Mouse (Mus musculus) liver, postnatal 0 days (tissue): ENCODE data around the gene B4galt1. TPM values are rescaled to one million over a fixed set of nuclear protein-coding genes. Genes with fewer than 3 reads are reported as not detected.

ENCODE experiments used
- ATAC-seq: fragments of 200-750 bp; cut with Nextera tagmentation; 2 replicates; pipeline ENCODE4 v1.8.0; 2017; ENCODE audit warnings: mild to moderate bottlenecking, moderate library complexity
- DNase-seq: peaks from one replicate; pipeline ENCODE4 v3.0.0-alpha.2; 2016
- H3K27ac ChIP-seq: fragments of 300-500 bp; sonication (generic); 2 replicates; pipeline ENCODE4 v1.5.1; 2014; ENCODE audit warnings: antibody characterized with exemption, moderate library complexity, mild to moderate bottlenecking, low read depth
- H3K27me3 ChIP-seq: fragments of 300-500 bp; sonication (generic); 2 replicates; pipeline ENCODE4 v1.6.1; 2014; ENCODE audit warnings: low read length, control low read depth, mixed read lengths; ENCODE audit not compliant: insufficient read depth
- H3K36me3 ChIP-seq: fragments of 300-500 bp; sonication (generic); replicated peaks from 2 replicates; pipeline ENCODE4 v1.6.1; 2014; ENCODE audit warnings: mild to moderate bottlenecking, control low read depth, low read length, moderate library complexity, mixed read lengths; ENCODE audit not compliant: insufficient read depth
- H3K4me1 ChIP-seq: fragments of 300-500 bp; sonication (generic); 2 replicates; pipeline ENCODE4 v1.6.1; 2014; ENCODE audit warnings: antibody characterized with exemption, mild to moderate bottlenecking, control low read depth; ENCODE audit not compliant: insufficient read depth
- H3K4me2 ChIP-seq: fragments of 300-500 bp; sonication (generic); 2 replicates; pipeline ENCODE4 v1.6.1; 2014; ENCODE audit warnings: low read depth, mild to moderate bottlenecking, low read length, moderate library complexity, mixed read lengths
- H3K4me3 ChIP-seq: fragments of 300-500 bp; sonication (generic); 2 replicates; pipeline ENCODE4 v1.5.1; 2014; ENCODE audit warnings: low read depth, low read length
- H3K9ac ChIP-seq: fragments of 300-500 bp; sonication (generic); replicated peaks from 2 replicates; pipeline ENCODE4 v1.6.1; 2014; ENCODE audit warnings: mild to moderate bottlenecking, moderate library complexity
- H3K9me3 ChIP-seq: fragments of 300-500 bp; sonication (generic); 2 replicates; pipeline ENCODE4 v1.6.1; 2016; ENCODE audit warnings: mild to moderate bottlenecking, control low read depth, low read length, mixed read lengths
- CTCF ChIP-seq: sonication (generic); IDR thresholded peaks from 2 replicates; pipeline ENCODE4 v1.5.1; 2016; ENCODE audit warnings: antibody characterized with exemption, low read depth
- EP300 ChIP-seq: IDR thresholded peaks from 2 replicates; pipeline ENCODE4 v1.6.1; 2016; ENCODE audit warnings: antibody characterized with exemption, low read depth, mild to moderate bottlenecking
- WGBS: fragments of 180-500 bp; shearing (Covaris S2); extraction: QIAGEN DNeasy Blood & Tissue Kit; methylation state at CpG from one replicate; pipeline ENCODE4 v1.1.7; 2014; ENCODE audit not compliant: insufficient replicate concordance; 5-methylcytosine and 5-hydroxymethylcytosine counted together
- polyA plus RNA-seq: library from polyadenylated mRNA; unstranded; fragments of >200 nt; fragmentation: Nextera tagmentation; extraction: Ambion mirVana; gene quantifications from 2 replicates; pipeline ENCODE4 v1.2.1, GENCODE M21; 2015

The B4galt1 gene
- polyA plus RNA-seq, 1 experiment from 2014 or later, result 30.2 TPM

DNA sequence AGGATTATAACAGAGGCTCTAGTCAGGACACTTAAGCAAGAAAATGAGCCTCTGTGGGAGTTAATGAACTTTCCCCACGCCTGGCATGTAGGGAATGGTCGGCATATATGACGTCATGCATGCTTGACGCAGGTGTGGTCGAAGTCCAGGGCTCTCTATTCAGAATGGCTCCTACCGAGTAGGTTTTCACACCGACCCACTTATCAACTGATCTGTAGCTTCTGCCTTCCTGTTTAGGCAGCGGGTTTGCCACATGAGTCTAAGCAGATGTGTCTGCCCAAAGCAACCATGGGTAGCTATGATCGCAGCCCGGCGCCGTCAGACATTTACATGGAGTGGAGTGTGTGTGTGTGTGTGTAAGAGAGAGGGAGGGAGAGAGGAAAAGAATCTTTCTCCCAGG, 14.6 kb downstream of the B4galt1 start:
- peak overlapping the region; percentile 77 for H3K27ac ChIP-seq
- H3K4me2 ChIP-seq, result no peak overlapping the region
- H3K9ac ChIP-seq, result no peak overlapping the region
- peak; percentile 49 for DNase-seq
- WGBS, result 44% methylated on average over 12 of the region's 12 CpGs
- H3K4me1 ChIP-seq, result peaks cover 65% of the 10 kb centered on the region
- H3K27me3 ChIP-seq, result no peaks in the 10 kb centered on the region
- H3K9me3 ChIP-seq, result no peaks in the 10 kb centered on the region
- no peak overlapping the region for H3K4me3 ChIP-seq
- TF ChIP-seq EP300, result no peak
- no peak for TF ChIP-seq CTCF
- H3K36me3 ChIP-seq, result peaks cover 23% of the 10 kb centered on the region
- peak; percentile 82 for ATAC-seq

DNA sequence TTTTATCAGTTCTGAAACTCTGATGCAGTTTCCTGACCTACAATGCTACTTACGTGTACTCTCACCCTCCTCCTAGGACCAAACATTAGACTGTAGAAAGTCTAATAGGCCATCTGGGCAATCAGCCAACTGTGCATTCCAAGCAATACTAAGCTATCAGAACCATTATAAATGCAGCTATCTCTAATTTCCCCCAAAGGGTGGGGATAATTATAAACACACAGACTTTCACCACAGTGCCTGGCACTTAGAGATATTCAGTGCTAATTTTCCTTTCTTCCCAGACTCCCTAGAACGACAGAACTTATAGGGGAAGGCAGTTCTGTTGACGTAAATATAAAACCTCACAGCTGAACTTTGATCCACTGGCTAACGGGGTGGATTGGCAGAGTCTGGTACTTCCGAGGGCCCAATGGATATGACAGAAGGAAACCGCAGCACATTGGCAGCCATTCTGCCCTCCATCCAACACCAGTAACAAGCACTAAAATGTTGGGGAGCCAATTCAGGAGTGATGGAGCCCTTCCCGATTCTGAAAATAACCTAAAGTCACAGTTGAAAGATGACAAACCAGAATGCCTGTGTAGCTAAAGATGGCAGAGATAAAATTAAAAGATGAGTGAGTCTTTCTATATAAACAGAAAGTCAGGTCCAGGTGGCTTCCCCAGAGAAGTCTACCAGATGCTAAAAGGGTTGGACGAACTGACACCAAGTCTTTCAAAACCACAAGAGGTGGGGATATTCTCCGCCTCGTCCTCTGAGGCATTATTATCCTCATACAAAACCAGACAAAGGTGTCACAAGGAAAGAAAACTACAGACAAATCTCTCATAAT, 16.1 kb downstream of the B4galt1 start:
- Histone ChIP-seq H3K9me3 (no peaks in the 10 kb centered on the region), H3K4me1 (peaks cover 55% of the 10 kb centered on the region), H3K27me3 (no peaks in the 10 kb centered on the region), H3K9ac (no peak overlapping the region; the same call in 1 of the 2 replicates), H3K27ac (peak overlapping the region; percentile 77), H3K4me2 (peak overlapping the region; percentile 4), H3K4me3 (no peak overlapping the region), H3K36me3 (peaks cover 15% of the 10 kb centered on the region)
- TF ChIP-seq EP300 (peak; percentile 63; the same call in 1 of the 2 replicates), CTCF (no peak)
- WGBS, result 34% methylated on average over 10 of the region's 10 CpGs
- ATAC-seq, result peak; percentile 69
- DNase-seq, result peak; percentile 57

DNA sequence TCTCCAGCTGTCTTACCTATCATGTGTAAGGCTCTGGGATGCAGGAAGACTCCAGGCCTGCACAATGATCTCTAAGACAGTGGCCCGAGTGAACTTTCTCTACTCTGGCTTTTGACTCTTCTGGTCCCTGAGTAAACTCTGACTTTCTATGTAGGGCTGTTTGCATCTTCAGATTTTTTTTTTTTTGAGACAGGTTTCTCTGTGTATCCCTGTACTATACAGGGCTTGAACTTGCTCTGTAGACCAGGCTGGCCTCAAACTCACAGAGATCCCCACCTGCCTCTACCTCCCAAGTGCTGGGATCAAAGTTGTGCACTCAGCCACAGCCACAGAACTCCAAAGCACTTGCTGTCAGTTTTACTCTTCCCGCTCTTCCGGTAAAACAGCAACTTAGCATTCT, 16.8 kb downstream of the B4galt1 start:
- no peaks in the 10 kb centered on the region for H3K9me3 ChIP-seq
- H3K9ac ChIP-seq, result no peak overlapping the region; the same call in 1 of the 2 replicates
- H3K4me2 ChIP-seq, result peak overlapping the region; percentile 4
- no peak for TF ChIP-seq EP300
- no peak for TF ChIP-seq CTCF
- peaks cover 54% of the 10 kb centered on the region for H3K4me1 ChIP-seq
- H3K36me3 ChIP-seq, result peaks cover 13% of the 10 kb centered on the region
- WGBS, result 63% methylated on average over 3 of the region's 3 CpGs
- H3K27me3 ChIP-seq, result no peaks in the 10 kb centered on the region
- no peak overlapping the region for H3K4me3 ChIP-seq
- peak overlapping the region; percentile 77 for H3K27ac ChIP-seq
- ATAC-seq, result no peak
- no peak for DNase-seq

DNA sequence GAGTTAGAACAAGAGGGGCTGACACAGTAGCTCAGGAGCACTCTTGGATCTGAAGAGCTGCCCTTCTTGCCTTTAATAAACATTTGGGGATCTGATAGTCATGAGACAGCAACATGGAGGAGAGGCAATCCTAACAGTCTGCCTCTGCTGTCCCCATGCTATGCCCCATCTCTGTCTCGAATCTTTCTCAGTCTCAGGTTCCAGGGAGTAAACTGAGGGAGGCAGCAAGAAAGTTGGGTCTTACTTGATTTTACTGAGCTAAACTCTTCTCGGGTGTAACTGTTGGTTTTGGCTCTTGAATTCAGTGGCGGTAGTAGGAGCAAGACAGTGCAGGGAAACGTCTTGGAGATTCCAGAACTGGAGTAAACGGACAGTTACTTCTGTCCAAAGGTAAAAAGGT, 18.9 kb downstream of the B4galt1 start:
- 88% methylated on average over 5 of the region's 5 CpGs for WGBS
- peaks cover 57% of the 10 kb centered on the region for H3K4me1 ChIP-seq

DNA sequence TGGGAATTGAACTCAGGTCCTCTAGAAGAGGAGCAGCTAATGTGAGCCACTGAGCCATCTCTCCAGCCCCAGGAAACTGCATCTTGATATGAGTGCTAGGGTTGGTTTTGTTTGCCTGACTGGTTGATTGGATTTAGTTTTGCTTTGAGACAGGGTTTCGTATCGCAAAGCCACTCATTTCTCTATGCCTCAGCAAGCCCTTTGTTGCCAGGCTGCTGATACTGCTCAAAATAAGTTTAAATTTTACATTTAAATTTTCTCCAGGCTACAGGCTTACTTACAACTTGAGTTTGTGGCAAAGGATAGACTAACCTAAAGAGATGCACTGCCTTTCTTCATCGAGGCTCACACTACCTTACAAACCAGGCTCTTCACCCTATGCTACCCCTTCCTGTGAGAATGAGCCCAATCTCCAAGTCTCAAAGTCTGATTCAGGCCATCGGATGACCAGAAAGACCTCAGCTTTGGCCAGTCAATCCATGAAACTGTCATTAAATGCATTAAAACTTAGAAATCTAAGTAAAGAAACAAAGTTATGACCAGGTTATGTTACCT, 19.5 kb downstream of the B4galt1 start:
- Histone ChIP-seq H3K27me3 (no peaks in the 10 kb centered on the region), H3K4me2 (no peak overlapping the region), H3K27ac (no peak overlapping the region), H3K9me3 (no peaks in the 10 kb centered on the region), H3K4me1 (peaks cover 56% of the 10 kb centered on the region), H3K9ac (no peak overlapping the region), H3K36me3 (peaks cover 20% of the 10 kb centered on the region), H3K4me3 (no peak overlapping the region)
- ATAC-seq (no peak), DNase-seq (no peak)
- WGBS, result 84% methylated on average over 4 of the region's 4 CpGs
- TF ChIP-seq CTCF (no peak), EP300 (no peak)

More for the DNA sequence above, 18.9 kb downstream of the B4galt1 start:
- no peaks in the 10 kb centered on the region for H3K9me3 ChIP-seq
- peaks cover 18% of the 10 kb centered on the region for H3K36me3 ChIP-seq
- no peak overlapping the region for H3K4me2 ChIP-seq
- no peaks in the 10 kb centered on the region for H3K27me3 ChIP-seq
- no peak overlapping the region for H3K27ac ChIP-seq
- TF ChIP-seq CTCF (no peak), EP300 (no peak)
- ATAC-seq (no peak), DNase-seq (no peak)
- H3K9ac ChIP-seq, result no peak overlapping the region
- H3K4me3 ChIP-seq, result no peak overlapping the region

DNA sequence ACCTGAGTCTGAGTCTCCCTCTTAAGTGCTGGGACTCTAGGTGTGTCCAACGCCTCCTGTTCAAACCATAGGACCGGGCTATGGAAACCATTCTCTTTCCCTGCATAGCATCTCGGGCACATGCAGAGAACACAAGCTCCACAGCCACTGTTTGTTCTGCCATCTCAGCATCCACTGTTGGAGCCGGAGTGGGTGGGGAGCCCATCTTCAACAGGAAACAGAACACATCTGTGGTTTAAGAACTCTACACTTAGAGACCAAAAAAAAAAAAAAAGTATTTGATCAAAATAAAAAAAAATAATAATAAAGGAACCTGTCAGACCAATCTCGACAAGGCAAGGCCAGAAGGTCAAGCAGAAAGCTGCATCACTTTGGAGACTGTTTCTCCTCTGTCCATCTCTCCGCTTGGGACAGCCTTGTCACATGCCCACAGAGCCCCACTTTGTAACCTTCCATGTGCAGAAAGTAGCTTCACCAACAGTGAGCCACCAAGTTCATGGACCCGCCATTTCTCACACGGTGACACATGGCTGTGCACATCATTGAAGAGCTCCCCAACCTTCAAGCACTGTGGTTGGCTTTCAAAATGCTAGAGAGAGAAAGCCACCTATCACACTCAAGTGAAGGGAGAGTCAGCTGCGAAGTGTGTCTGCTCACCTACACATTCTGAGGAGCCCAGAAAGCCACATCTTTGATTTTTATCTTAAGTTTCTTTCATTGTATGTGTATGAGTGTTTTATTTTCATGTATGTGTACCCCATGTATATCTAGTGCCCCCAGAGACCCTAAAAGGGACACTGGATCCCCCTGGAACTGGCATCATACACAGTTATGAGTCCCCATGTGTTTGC, 20.2 kb downstream of the B4galt1 start:
- H3K4me3 ChIP-seq, result no peak overlapping the region
- H3K27me3 ChIP-seq, result no peaks in the 10 kb centered on the region
- no peaks in the 10 kb centered on the region for H3K9me3 ChIP-seq
- H3K4me1 ChIP-seq, result peaks cover 54% of the 10 kb centered on the region
- WGBS, result 87% methylated on average over 9 of the region's 9 CpGs
- peaks cover 24% of the 10 kb centered on the region for H3K36me3 ChIP-seq
- DNase-seq, result no peak
- H3K9ac ChIP-seq, result no peak overlapping the region
- no peak overlapping the region; the same call in 1 of the 2 replicates for H3K27ac ChIP-seq
- TF ChIP-seq EP300, result no peak
- no peak for TF ChIP-seq CTCF
- no peak overlapping the region for H3K4me2 ChIP-seq
- ATAC-seq, result no peak
